Mouse (Mus musculus): ENCODE measurements around the gene Fam189b. TPM values are rescaled to one million over a fixed set of nuclear protein-coding genes. Genes with fewer than 3 reads are reported as not detected.

The Fam189b gene
- total and polyA plus RNA-seq, 2 experiments from 2014 or later = 2.1 to 5.7 TPM

- WGBS = 78% methylated on average over 10 of the region's 10 CpGs
- TF ChIP-seq CTCF (IDR thresholded peaks at IDR 0.05; ENCODE audit: low read depth) (no peak), EP300 (IDR thresholded peaks at IDR 0.05; ENCODE audit: low read depth) (no peak)
Measured at GRCm38 (mm10) chr3:89236516-89236915, 53.6 kb downstream of the Fam189b start.

GRCm38 (mm10) chr3:89237682-89238081, 54.7 kb downstream of the Fam189b start:
- Histone ChIP-seq H3K4me3 (ENCODE audit: low read depth, low read length) (no peak overlapping the region), H3K9me3 (replicated peaks; ENCODE audit: control insufficient read depth, low read length) (no peaks in the 10 kb centered on the region), H3K9ac (replicated peaks; ENCODE audit: low read depth, low read length) (no peak overlapping the region), H3K4me2 (ENCODE audit: low read depth, low read length) (no peak overlapping the region), H3K27ac (ENCODE audit: low read depth) (no peak overlapping the region), H3K36me3 (replicated peaks; ENCODE audit: control insufficient read depth, insufficient read depth, low read length) (no peaks in the 10 kb centered on the region), H3K4me1 (ENCODE audit: control insufficient read depth, insufficient read depth) (peaks cover 12% of the 10 kb centered on the region), H3K27me3 (ENCODE audit: control insufficient read depth, insufficient read depth, low read length) (no peaks in the 10 kb centered on the region)
- TF ChIP-seq CTCF (IDR thresholded peaks at IDR 0.05; ENCODE audit: low read depth) = no peak
- no peak for TF ChIP-seq EP300 (IDR thresholded peaks at IDR 0.05; ENCODE audit: low read depth)
- WGBS = 88% methylated on average over 21 of the region's 21 CpGs
- DNase-seq (ENCODE audit: low spot score) = no peak
- no peak for ATAC-seq (ENCODE audit: insufficient read depth, low read depth)

More at GRCm38 (mm10) chr3:89236516-89236915, 53.6 kb downstream of the Fam189b start:
- Histone ChIP-seq H3K27me3 (ENCODE audit: control insufficient read depth, insufficient read depth, low read length) (no peaks in the 10 kb centered on the region), H3K36me3 (replicated peaks; ENCODE audit: control insufficient read depth, insufficient read depth, low read length) (no peaks in the 10 kb centered on the region), H3K9me3 (replicated peaks; ENCODE audit: control insufficient read depth, low read length) (no peaks in the 10 kb centered on the region), H3K4me2 (ENCODE audit: low read depth, low read length) (no peak overlapping the region), H3K4me3 (ENCODE audit: low read depth, low read length) (no peak overlapping the region), H3K27ac (ENCODE audit: low read depth) (no peak overlapping the region), H3K4me1 (ENCODE audit: control insufficient read depth, insufficient read depth) (peaks cover 12% of the 10 kb centered on the region), H3K9ac (replicated peaks; ENCODE audit: low read depth, low read length) (no peak overlapping the region)
- ATAC-seq (ENCODE audit: insufficient read depth, low read depth) (no peak), DNase-seq (ENCODE audit: low spot score) (no peak)

GRCm38 (mm10) chr3:89238494-89238893, 55.6 kb downstream of the Fam189b start:
- Histone ChIP-seq H3K9ac (replicated peaks; ENCODE audit: low read depth, low read length) (no peak overlapping the region), H3K36me3 (replicated peaks; ENCODE audit: control insufficient read depth, insufficient read depth, low read length) (no peaks in the 10 kb centered on the region), H3K27ac (ENCODE audit: low read depth) (no peak overlapping the region), H3K4me3 (ENCODE audit: low read depth, low read length) (no peak overlapping the region), H3K9me3 (replicated peaks; ENCODE audit: control insufficient read depth, low read length) (no peaks in the 10 kb centered on the region), H3K4me1 (ENCODE audit: control insufficient read depth, insufficient read depth) (peaks cover 3% of the 10 kb centered on the region), H3K4me2 (ENCODE audit: low read depth, low read length) (no peak overlapping the region), H3K27me3 (ENCODE audit: control insufficient read depth, insufficient read depth, low read length) (no peaks in the 10 kb centered on the region; the same call in 1 of the 2 replicates)
- ATAC-seq (ENCODE audit: insufficient read depth, low read depth) (no peak), DNase-seq (ENCODE audit: low spot score) (no peak)
- 49% methylated on average over 11 of the region's 12 CpGs for WGBS
- TF ChIP-seq EP300 (IDR thresholded peaks at IDR 0.05; ENCODE audit: low read depth) (no peak), CTCF (IDR thresholded peaks at IDR 0.05; ENCODE audit: low read depth) (no peak)

MicroRNAs encoded within 50 kb of the gene (microRNA counts, 519-probe panel; counts per million panel counts)
- not detected for microRNA mmu-miR-92b

Small RNA genes within 50 kb of the gene (microRNA-seq; reads per million reads assigned to microRNA genes)
- gene Mir92b = 12.0 reads per million, percentile 32 among the genes with 10 or more reads in this experiment

Other genes with a start within 250 kb of the Fam189b start
- 17.1 and 17.6 TPM in 2 replicates for gene Ash1l, start 232.5 kb upstream of the Fam189b start, total RNA-seq (2014; rRNA removed; ENCODE audit: low replicate concordance)
- 9.7 and 10.1 TPM in 2 replicates for gene Ash1l, start 232.5 kb upstream of the Fam189b start, polyA plus RNA-seq (2015; fragmentation: Nextera tagmentation; extraction: Ambion mirVana)
- gene Dap3, start 232.0 kb upstream of the Fam189b start, total RNA-seq (2014; rRNA removed; ENCODE audit: low replicate concordance) = 79.5 and 98.6 TPM in 2 replicates
- gene Dap3, start 232.0 kb upstream of the Fam189b start, polyA plus RNA-seq (2015; fragmentation: Nextera tagmentation; extraction: Ambion mirVana) = 152 and 155 TPM in 2 replicates
- gene Rusc1, start 89.8 kb upstream of the Fam189b start, total RNA-seq (2014; rRNA removed; ENCODE audit: low replicate concordance) = 8.7 and 9.8 TPM in 2 replicates
- 8.5 and 8.6 TPM in 2 replicates for gene Rusc1, start 89.8 kb upstream of the Fam189b start, polyA plus RNA-seq (2015; fragmentation: Nextera tagmentation; extraction: Ambion mirVana)
- gene Gm43738, start 82.0 kb upstream of the Fam189b start, total RNA-seq (2014; rRNA removed; ENCODE audit: low replicate concordance) = not detected in 2 replicates
- not detected in 2 replicates for gene Gm43738, start 82.0 kb upstream of the Fam189b start, polyA plus RNA-seq (2015; fragmentation: Nextera tagmentation; extraction: Ambion mirVana)
- 111 and 131 TPM in 2 replicates for gene Fdps, start 81.2 kb upstream of the Fam189b start, total RNA-seq (2014; rRNA removed; ENCODE audit: low replicate concordance)
- gene Fdps, start 81.2 kb upstream of the Fam189b start, polyA plus RNA-seq (2015; fragmentation: Nextera tagmentation; extraction: Ambion mirVana) = 72.8 and 81.1 TPM in 2 replicates
- gene Pklr, start 47.0 kb upstream of the Fam189b start, total RNA-seq (2014; rRNA removed; ENCODE audit: low replicate concordance) = not detected in 2 replicates
- gene Pklr, start 47.0 kb upstream of the Fam189b start, polyA plus RNA-seq (2015; fragmentation: Nextera tagmentation; extraction: Ambion mirVana) = 0.04 TPM in 1 of 2 replicates, not detected in the other
- gene Hcn3, start 22.9 kb upstream of the Fam189b start, total RNA-seq (2014; rRNA removed; ENCODE audit: low replicate concordance) = 1.1 TPM in 1 of 2 replicates, not detected in the other
- gene Hcn3, start 22.9 kb upstream of the Fam189b start, polyA plus RNA-seq (2015; fragmentation: Nextera tagmentation; extraction: Ambion mirVana) = 0.15 and 0.32 TPM in 2 replicates
- 22.7 and 24.7 TPM in 2 replicates for gene Clk2, start 18.3 kb upstream of the Fam189b start, total RNA-seq (2014; rRNA removed; ENCODE audit: low replicate concordance)
- gene Clk2, start 18.3 kb upstream of the Fam189b start, polyA plus RNA-seq (2015; fragmentation: Nextera tagmentation; extraction: Ambion mirVana) = 8.2 and 8.5 TPM in 2 replicates
- gene Scamp3, start 5.7 kb upstream of the Fam189b start, total RNA-seq (2014; rRNA removed; ENCODE audit: low replicate concordance) = 54.4 and 60.7 TPM in 2 replicates
- 65.9 and 70.3 TPM in 2 replicates for gene Scamp3, start 5.7 kb upstream of the Fam189b start, polyA plus RNA-seq (2015; fragmentation: Nextera tagmentation; extraction: Ambion mirVana)
- 36.2 and 36.4 TPM in 2 replicates for gene Gba, start 19.8 kb downstream of the Fam189b start, total RNA-seq (2014; rRNA removed; ENCODE audit: low replicate concordance)
- gene Gba, start 19.8 kb downstream of the Fam189b start, polyA plus RNA-seq (2015; fragmentation: Nextera tagmentation; extraction: Ambion mirVana) = 20.1 and 20.8 TPM in 2 replicates
- gene Thbs3, start 32.0 kb downstream of the Fam189b start, total RNA-seq (2014; rRNA removed; ENCODE audit: low replicate concordance) = 21.4 and 26.4 TPM in 2 replicates
- 16.4 and 17.4 TPM in 2 replicates for gene Thbs3, start 32.0 kb downstream of the Fam189b start, polyA plus RNA-seq (2015; fragmentation: Nextera tagmentation; extraction: Ambion mirVana)
- gene Mtx1, start 43.9 kb downstream of the Fam189b start, total RNA-seq (2014; rRNA removed; ENCODE audit: low replicate concordance) = 101 and 247 TPM in 2 replicates
- 96.7 and 99.3 TPM in 2 replicates for gene Mtx1, start 43.9 kb downstream of the Fam189b start, polyA plus RNA-seq (2015; fragmentation: Nextera tagmentation; extraction: Ambion mirVana)
- gene Muc1, start 45.9 kb downstream of the Fam189b start, total RNA-seq (2014; rRNA removed; ENCODE audit: low replicate concordance) = 9.3 TPM in 1 of 2 replicates, not detected in the other
- gene Muc1, start 45.9 kb downstream of the Fam189b start, polyA plus RNA-seq (2015; fragmentation: Nextera tagmentation; extraction: Ambion mirVana) = 0.20 and 0.69 TPM in 2 replicates
- gene Krtcap2, start 62.8 kb downstream of the Fam189b start, total RNA-seq (2014; rRNA removed; ENCODE audit: low replicate concordance) = 41.8 and 76.1 TPM in 2 replicates
- gene Krtcap2, start 62.8 kb downstream of the Fam189b start, polyA plus RNA-seq (2015; fragmentation: Nextera tagmentation; extraction: Ambion mirVana) = 192 and 216 TPM in 2 replicates
- 0.08 and 0.62 TPM in 2 replicates for gene Trim46, start 63.2 kb downstream of the Fam189b start, total RNA-seq (2014; rRNA removed; ENCODE audit: low replicate concordance)
- 0.44 and 0.45 TPM in 2 replicates for gene Trim46, start 63.2 kb downstream of the Fam189b start, polyA plus RNA-seq (2015; fragmentation: Nextera tagmentation; extraction: Ambion mirVana)
- gene Dpm3, start 76.2 kb downstream of the Fam189b start, total RNA-seq (2014; rRNA removed; ENCODE audit: low replicate concordance) = 271 and 450 TPM in 2 replicates
- gene Dpm3, start 76.2 kb downstream of the Fam189b start, polyA plus RNA-seq (2015; fragmentation: Nextera tagmentation; extraction: Ambion mirVana) = 80.3 and 85.9 TPM in 2 replicates
- 33.7 and 54.2 TPM in 2 replicates for gene Slc50a1, start 87.4 kb downstream of the Fam189b start, total RNA-seq (2014; rRNA removed; ENCODE audit: low replicate concordance)
- gene Slc50a1, start 87.4 kb downstream of the Fam189b start, polyA plus RNA-seq (2015; fragmentation: Nextera tagmentation; extraction: Ambion mirVana) = 50.7 and 52.0 TPM in 2 replicates
- 43.1 and 46.2 TPM in 2 replicates for gene Efna1, start 98.0 kb downstream of the Fam189b start, total RNA-seq (2014; rRNA removed; ENCODE audit: low replicate concordance)
- gene Efna1, start 98.0 kb downstream of the Fam189b start, polyA plus RNA-seq (2015; fragmentation: Nextera tagmentation; extraction: Ambion mirVana) = 37.2 and 38.4 TPM in 2 replicates
- not detected in 2 replicates for gene Efna3, start 139.8 kb downstream of the Fam189b start, total RNA-seq (2014; rRNA removed; ENCODE audit: low replicate concordance)
- gene Efna3, start 139.8 kb downstream of the Fam189b start, polyA plus RNA-seq (2015; fragmentation: Nextera tagmentation; extraction: Ambion mirVana) = 0.12 and 0.44 TPM in 2 replicates
- gene Efna4, start 154.9 kb downstream of the Fam189b start, total RNA-seq (2014; rRNA removed; ENCODE audit: low replicate concordance) = 2.7 and 7.2 TPM in 2 replicates
- gene Efna4, start 154.9 kb downstream of the Fam189b start, polyA plus RNA-seq (2015; fragmentation: Nextera tagmentation; extraction: Ambion mirVana) = 2.6 and 3.5 TPM in 2 replicates
- 99.0 and 115 TPM in 2 replicates for gene Adam15, start 166.9 kb downstream of the Fam189b start, total RNA-seq (2014; rRNA removed; ENCODE audit: low replicate concordance)
- 72.3 and 82.2 TPM in 2 replicates for gene Adam15, start 166.9 kb downstream of the Fam189b start, polyA plus RNA-seq (2015; fragmentation: Nextera tagmentation; extraction: Ambion mirVana)
- gene Dcst2, start 178.8 kb downstream of the Fam189b start, total RNA-seq (2014; rRNA removed; ENCODE audit: low replicate concordance) = 0.39 TPM in 1 of 2 replicates, not detected in the other
- gene Dcst2, start 178.8 kb downstream of the Fam189b start, polyA plus RNA-seq (2015; fragmentation: Nextera tagmentation; extraction: Ambion mirVana) = 0.07 TPM in 1 of 2 replicates, not detected in the other
- gene Dcst1, start 182.1 kb downstream of the Fam189b start, total RNA-seq (2014; rRNA removed; ENCODE audit: low replicate concordance) = 0.50 TPM in 1 of 2 replicates, not detected in the other
- gene Dcst1, start 182.1 kb downstream of the Fam189b start, polyA plus RNA-seq (2015; fragmentation: Nextera tagmentation; extraction: Ambion mirVana) = 0.10 and 0.29 TPM in 2 replicates
- gene Zbtb7b, start 211.6 kb downstream of the Fam189b start, total RNA-seq (2014; rRNA removed; ENCODE audit: low replicate concordance) = 13.8 and 18.4 TPM in 2 replicates
- gene Zbtb7b, start 211.6 kb downstream of the Fam189b start, polyA plus RNA-seq (2015; fragmentation: Nextera tagmentation; extraction: Ambion mirVana) = 2.4 and 2.6 TPM in 2 replicates
- not detected in 2 replicates for gene Lenep, start 219.7 kb downstream of the Fam189b start, total RNA-seq (2014; rRNA removed; ENCODE audit: low replicate concordance)
- not detected in 2 replicates for gene Lenep, start 219.7 kb downstream of the Fam189b start, polyA plus RNA-seq (2015; fragmentation: Nextera tagmentation; extraction: Ambion mirVana)
- gene Flad1, start 228.7 kb downstream of the Fam189b start, total RNA-seq (2014; rRNA removed; ENCODE audit: low replicate concordance) = 50.9 and 79.3 TPM in 2 replicates
- gene Flad1, start 228.7 kb downstream of the Fam189b start, polyA plus RNA-seq (2015; fragmentation: Nextera tagmentation; extraction: Ambion mirVana) = 46.6 and 50.8 TPM in 2 replicates
- gene Cks1b, start 235.2 kb downstream of the Fam189b start, total RNA-seq (2014; rRNA removed; ENCODE audit: low replicate concordance) = 83.7 and 100 TPM in 2 replicates
- 127 and 129 TPM in 2 replicates for gene Cks1b, start 235.2 kb downstream of the Fam189b start, polyA plus RNA-seq (2015; fragmentation: Nextera tagmentation; extraction: Ambion mirVana)
- 82.1 and 125 TPM in 2 replicates for gene Shc1, start 235.3 kb downstream of the Fam189b start, total RNA-seq (2014; rRNA removed; ENCODE audit: low replicate concordance)
- gene Shc1, start 235.3 kb downstream of the Fam189b start, polyA plus RNA-seq (2015; fragmentation: Nextera tagmentation; extraction: Ambion mirVana) = 35.0 and 35.8 TPM in 2 replicates
- gene Pygo2, start 247.1 kb downstream of the Fam189b start, total RNA-seq (2014; rRNA removed; ENCODE audit: low replicate concordance) = 24.1 and 49.8 TPM in 2 replicates
- 9.6 and 10.4 TPM in 2 replicates for gene Pygo2, start 247.1 kb downstream of the Fam189b start, polyA plus RNA-seq (2015; fragmentation: Nextera tagmentation; extraction: Ambion mirVana)

Data from heart, postnatal 0 days (tissue).